Mouse (Mus musculus) forebrain, embryonic 15.5 days (tissue): ENCODE measurements around the gene Hist2h2aa1. TPM values are rescaled to one million over a fixed set of nuclear protein-coding genes. Genes with fewer than 3 reads are reported as not detected.
"Not testable (repeated sequence)": the region's sequence is repeated elsewhere in the genome, so short reads cannot be mapped to it uniquely, and the experiment has no call there.

Experiments
- ATAC-seq: fragments of 200-750 bp; cut with Nextera tagmentation; replicated peaks from 2 replicates; pipeline ENCODE4 v1.8.0; 2017; ENCODE audit warnings: mild to moderate bottlenecking, moderate TSS enrichment, moderate library complexity
- H3K27ac ChIP-seq: fragments of 300-500 bp; sonication (generic); replicated peaks from 2 replicates; pipeline ENCODE4 v1.5.1; 2015; ENCODE audit warnings: mild to moderate bottlenecking, inconsistent platforms
- H3K27me3 ChIP-seq: fragments of 300-500 bp; sonication (generic); 2 replicates; pipeline ENCODE4 v1.6.1; 2015; ENCODE audit warnings: inconsistent platforms
- H3K36me3 ChIP-seq: fragments of 300-500 bp; sonication (generic); 2 replicates; pipeline ENCODE4 v1.6.1; 2015; ENCODE audit warnings: mild to moderate bottlenecking, inconsistent platforms
- H3K4me1 ChIP-seq: fragments of 300-500 bp; sonication (generic); 2 replicates; pipeline ENCODE4 v1.6.1; 2015; ENCODE audit warnings: inconsistent platforms
- H3K4me2 ChIP-seq: fragments of 300-500 bp; sonication (generic); replicated peaks from 2 replicates; pipeline ENCODE4 v1.6.1; 2015; ENCODE audit warnings: mild to moderate bottlenecking, inconsistent platforms
- H3K4me3 ChIP-seq: fragments of 300-500 bp; sonication (generic); 2 replicates; pipeline ENCODE4 v1.5.1; 2015; ENCODE audit warnings: mild to moderate bottlenecking, inconsistent platforms
- H3K9ac ChIP-seq: fragments of 300-500 bp; sonication (generic); replicated peaks from 2 replicates; pipeline ENCODE4 v1.6.1; 2015; ENCODE audit warnings: mild to moderate bottlenecking, inconsistent platforms
- H3K9me3 ChIP-seq: fragments of 300-500 bp; sonication (generic); 2 replicates; pipeline ENCODE4 v1.6.1; 2016; ENCODE audit warnings: inconsistent platforms
- WGBS: fragments of 180-500 bp; shearing (Covaris S2); methylation state at CpG from one replicate; pipeline ENCODE4 v1.1.7; 2015; ENCODE audit warnings: mixed read lengths; 5-methylcytosine and 5-hydroxymethylcytosine counted together
- polyA plus RNA-seq: library from polyadenylated mRNA; unstranded; fragments of >200 nt; fragmentation: Nextera tagmentation; extraction: Ambion mirVana; gene quantifications from 2 replicates; pipeline ENCODE4 v1.2.1, GENCODE M21; 2015

Gene Hist2h2aa1
- polyA plus RNA-seq = 25.1 and 32.2 TPM in 2 replicates

GRCm38 (mm10) chr3:96245003-96245886, at the start of gene Hist2h2aa1:
Gene Hist2h2aa1 (plus strand): TSS chr3:96245497.
- H3K4me1 ChIP-seq = peaks cover 32% of the 10 kb centered on the region
- ATAC-seq = peak; percentile 91
- peak within 1 kb of the TSS; percentile 44 for H3K4me3 ChIP-seq
- peak within 1 kb of the TSS; percentile 94 for H3K27ac ChIP-seq
- H3K4me2 ChIP-seq = peak within 1 kb of the TSS; percentile 47
- H3K36me3 ChIP-seq, H3K9me3 ChIP-seq, H3K27me3 ChIP-seq: not testable (repeated sequence)
- WGBS = 0% methylated on average over 35 of the region's 88 CpGs
- H3K9ac ChIP-seq = peak within 1 kb of the TSS; percentile 62

- Histone ChIP-seq H3K9me3 (no peaks in the 10 kb centered on the region), H3K4me2 (peak overlapping the region; percentile 97; the same call in 1 of the 2 replicates), H3K4me3 (0 out of 2 replicates have a peak overlapping the region, but pooled peaks have one; percentile 87), H3K36me3 (peaks cover 15% of the 10 kb centered on the region), H3K27ac (no peak overlapping the region), H3K4me1 (peaks cover 17% of the 10 kb centered on the region), H3K9ac (no peak overlapping the region), H3K27me3 (no peaks in the 10 kb centered on the region)
- no peak for ATAC-seq
- 93% methylated on average over 11 of the region's 11 CpGs for WGBS
Observed at GRCm38 (mm10) chr3:96195616-96196313, 49.5 kb upstream of the Hist2h2aa1 start.

- ATAC-seq = peak; percentile 7
- peak overlapping the region; percentile 93 for H3K9ac ChIP-seq
- peak overlapping the region; percentile 87 for H3K4me3 ChIP-seq
- peaks cover 12% of the 10 kb centered on the region for H3K36me3 ChIP-seq
- H3K9me3 ChIP-seq = no peaks in the 10 kb centered on the region
- peak overlapping the region; percentile 97 for H3K4me2 ChIP-seq
- H3K4me1 ChIP-seq = peaks cover 17% of the 10 kb centered on the region
- 20% methylated on average over 27 of the region's 27 CpGs for WGBS
- no peaks in the 10 kb centered on the region for H3K27me3 ChIP-seq
- H3K27ac ChIP-seq = peak overlapping the region; percentile 98
Observed at GRCm38 (mm10) chr3:96196437-96197128, 48.7 kb upstream of the Hist2h2aa1 start.

GRCm38 (mm10) chr3:96197129-96197749, 48.1 kb upstream of the Hist2h2aa1 start:
- H3K36me3 ChIP-seq = peaks cover 8% of the 10 kb centered on the region
- H3K9me3 ChIP-seq = no peaks in the 10 kb centered on the region
- H3K27me3 ChIP-seq = no peaks in the 10 kb centered on the region
- peaks cover 17% of the 10 kb centered on the region for H3K4me1 ChIP-seq
- WGBS = under 1% methylated on average over 50 of the region's 50 CpGs
- H3K4me2 ChIP-seq = peak overlapping the region; percentile 97
- peak overlapping the region; percentile 93 for H3K9ac ChIP-seq
- H3K27ac ChIP-seq = peak overlapping the region; percentile 98
- peak overlapping the region; percentile 87 for H3K4me3 ChIP-seq
- ATAC-seq = peak; percentile 96

- Histone ChIP-seq H3K4me3 (peak overlapping the region; percentile 87), H3K27me3 (no peaks in the 10 kb centered on the region), H3K9me3 (no peaks in the 10 kb centered on the region), H3K36me3 (peaks cover 4% of the 10 kb centered on the region), H3K4me2 (peak overlapping the region; percentile 97), H3K27ac (peak overlapping the region; percentile 7; the same call in 1 of the 2 replicates), H3K4me1 (peaks cover 17% of the 10 kb centered on the region), H3K9ac (peak overlapping the region; percentile 25; the same call in 1 of the 2 replicates)
- 1% methylated on average over 6 of the region's 6 CpGs for WGBS
- ATAC-seq = peak; percentile 34
Observed at GRCm38 (mm10) chr3:96198181-96198580, 47.1 kb upstream of the Hist2h2aa1 start.

GRCm38 (mm10) chr3:96198601-96199251, 46.6 kb upstream of the Hist2h2aa1 start:
- not testable (repeated sequence) for H3K9me3 ChIP-seq, H3K36me3 ChIP-seq, H3K27me3 ChIP-seq, H3K4me3 ChIP-seq, H3K27ac ChIP-seq, H3K9ac ChIP-seq, ATAC-seq
- H3K4me1 ChIP-seq = peaks cover 17% of the 10 kb centered on the region
- H3K4me2 ChIP-seq = peak overlapping the region; percentile 97
- WGBS = 27% methylated on average over 8 of the region's 8 CpGs

GRCm38 (mm10) chr3:96199731-96200130, 45.6 kb upstream of the Hist2h2aa1 start:
- H3K27me3 ChIP-seq = no peaks in the 10 kb centered on the region
- peaks cover 4% of the 10 kb centered on the region for H3K36me3 ChIP-seq
- 70% methylated on average over 2 of the region's 2 CpGs for WGBS

GRCm38 (mm10) chr3:96207819-96208218, 37.5 kb upstream of the Hist2h2aa1 start:
- no peaks in the 10 kb centered on the region for H3K36me3 ChIP-seq
- H3K4me3 ChIP-seq = no peak overlapping the region
- no peaks in the 10 kb centered on the region for H3K4me1 ChIP-seq
- no peak overlapping the region for H3K27ac ChIP-seq
- WGBS = 85% methylated on average over 3 of the region's 3 CpGs
- H3K27me3 ChIP-seq = 0 out of 2 replicates have a peak, but pooled peaks cover 2% of the 10 kb centered on the region
- no peak overlapping the region for H3K9ac ChIP-seq
- ATAC-seq = no peak
- no peaks in the 10 kb centered on the region for H3K9me3 ChIP-seq
- H3K4me2 ChIP-seq = no peak overlapping the region

More at GRCm38 (mm10) chr3:96199731-96200130, 45.6 kb upstream of the Hist2h2aa1 start:
- Histone ChIP-seq H3K9ac (no peak overlapping the region), H3K4me2 (no peak overlapping the region), H3K9me3 (no peaks in the 10 kb centered on the region), H3K27ac (no peak overlapping the region), H3K4me3 (no peak overlapping the region), H3K4me1 (peaks cover 17% of the 10 kb centered on the region)
- ATAC-seq = no peak

- Histone ChIP-seq H3K27me3 (0 out of 2 replicates have a peak, but pooled peaks cover 2% of the 10 kb centered on the region), H3K4me2 (no peak overlapping the region), H3K4me1 (no peaks in the 10 kb centered on the region), H3K27ac (no peak overlapping the region), H3K4me3 (no peak overlapping the region), H3K9ac (no peak overlapping the region), H3K9me3 (no peaks in the 10 kb centered on the region), H3K36me3 (no peaks in the 10 kb centered on the region)
- WGBS = 28% methylated on average over 15 of the region's 15 CpGs
- no peak for ATAC-seq
Observed at GRCm38 (mm10) chr3:96209242-96209641, 36.1 kb upstream of the Hist2h2aa1 start.

GRCm38 (mm10) chr3:96219191-96219641, 26.1 kb upstream of the Hist2h2aa1 start:
- Histone ChIP-seq H3K4me2 (peak overlapping the region; percentile 89), H3K4me3 (peak overlapping the region; percentile 48), H3K4me1 (peaks cover 41% of the 10 kb centered on the region), H3K36me3 (no peaks in the 10 kb centered on the region), H3K9me3 (no peaks in the 10 kb centered on the region), H3K27ac (peak overlapping the region; percentile 98), H3K9ac (peak overlapping the region; percentile 62), H3K27me3 (no peaks in the 10 kb centered on the region)
- WGBS = 0% methylated on average over 12 of the region's 12 CpGs
- ATAC-seq = peak; percentile 30

GRCm38 (mm10) chr3:96219661-96220130, 25.6 kb upstream of the Hist2h2aa1 start, which contains the start of the genes Bola1 and Hist2h2ab:
Gene Bola1 (minus strand): TSS chr3:96219709.
Gene Hist2h2ab (plus strand): TSS chr3:96219865.
- peak within 1 kb of the TSS; percentile 48 for H3K4me3 ChIP-seq
- WGBS = under 1% methylated on average over 37 of the region's 37 CpGs
- H3K4me2 ChIP-seq = peak within 1 kb of the TSS; percentile 89
- H3K27me3 ChIP-seq = no peaks in the 10 kb centered on the region
- H3K27ac ChIP-seq = peak within 1 kb of the TSS; percentile 98
- H3K36me3 ChIP-seq = no peaks in the 10 kb centered on the region
- ATAC-seq = peak; percentile 89
- H3K4me1 ChIP-seq = peaks cover 43% of the 10 kb centered on the region
- peak within 1 kb of the TSS; percentile 67 for H3K9ac ChIP-seq
- no peaks in the 10 kb centered on the region for H3K9me3 ChIP-seq
